Mouse (Mus musculus) layer of hippocampus, postnatal 36 days (tissue): ENCODE measurements around the gene Dpep2nb. TPM values are rescaled to one million over a fixed set of nuclear protein-coding genes. Genes with fewer than 3 reads are reported as not detected.
"Not testable (repeated sequence)": the region's sequence is repeated elsewhere in the genome, so short reads cannot be mapped to it uniquely, and the experiment has no call there.

Experiments
- DNase-seq, 2 experiments: peaks; one replicate each; pipeline ENCODE4 v3.0.0; 2022
- total RNA-seq, 2 experiments: library from RNA; stranded (reverse); gene quantifications; 2 replicates each; pipeline ENCODE4 v1.2.3; 2021

The Dpep2nb gene
- total RNA-seq, 2 experiments from 2014 or later: 0.32 TPM; not detected in 1

DNA sequence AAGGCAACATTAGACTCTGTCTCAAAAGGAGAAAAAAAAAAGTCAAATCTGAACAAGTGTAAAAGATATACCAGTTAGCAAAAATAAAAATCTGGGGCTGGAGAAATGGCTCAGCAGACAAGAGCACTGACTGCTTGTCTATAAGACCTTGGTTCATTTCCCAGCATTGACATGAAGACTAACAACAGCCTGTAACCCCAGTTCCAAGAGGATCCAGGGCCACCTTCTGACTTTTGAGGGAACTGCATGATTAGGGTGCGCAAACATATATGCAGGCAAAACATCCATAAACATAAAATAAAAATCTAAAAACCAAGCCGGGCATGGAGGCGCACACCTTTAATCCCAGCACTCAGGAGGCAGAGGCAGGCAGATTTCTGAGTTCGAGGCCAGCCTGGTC lies 638 bp upstream of the Dpep2nb start:
- no peak for DNase-seq

GRCm38 (mm10) chr8:106004538-106005207 lies 1.1 kb downstream of the Dpep2nb start:
- DNase-seq: no peak

GRCm38 (mm10) chr8:106001908-106002307 lies 3.9 kb downstream of the Dpep2nb start:
- DNase-seq: no peak

DNA sequence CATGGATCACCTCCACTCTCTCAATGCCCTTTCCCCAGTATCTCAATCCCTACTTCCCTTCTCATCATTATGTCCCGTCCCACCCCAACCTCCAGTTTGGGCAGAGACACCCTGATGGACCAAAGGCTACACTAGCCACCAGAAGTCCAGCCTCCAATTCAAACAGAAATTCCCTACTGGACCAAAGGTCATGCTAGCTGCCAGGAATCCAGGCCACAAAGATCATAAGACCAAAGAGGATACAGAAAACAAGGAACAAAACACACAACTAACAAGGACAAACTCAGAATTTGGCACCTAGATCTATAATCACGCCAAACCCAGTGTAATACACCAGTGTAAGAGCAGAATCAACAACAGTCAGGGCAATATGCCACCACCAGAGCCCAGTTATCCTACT lies 6.8 kb downstream of the Dpep2nb start:
- no peak for DNase-seq

- no peak for DNase-seq
These were observed 9.4 kb downstream of the Dpep2nb start for GRCm38 (mm10) chr8:105996359-105996758.

DNA sequence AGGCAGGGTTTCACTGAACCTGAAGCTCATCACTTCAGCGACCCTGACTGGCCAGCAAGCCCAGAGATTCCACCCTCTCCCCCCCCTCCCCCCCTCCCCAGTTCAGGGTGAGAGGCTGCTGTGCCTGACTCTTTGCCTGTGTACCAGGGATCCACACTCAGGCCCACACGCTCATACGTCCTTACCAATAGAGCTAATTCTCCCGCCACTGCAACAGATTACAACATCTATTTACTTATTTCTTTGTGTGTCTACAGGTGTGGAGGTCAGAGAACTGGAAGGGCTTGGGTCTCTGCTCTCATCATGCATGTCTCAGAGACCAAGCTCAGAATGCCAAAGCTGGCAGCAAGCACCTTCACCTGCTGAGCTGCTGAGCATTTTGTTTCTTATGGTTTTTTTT lies 12.5 kb downstream of the Dpep2nb start:
- DNase-seq: no peak

DNA sequence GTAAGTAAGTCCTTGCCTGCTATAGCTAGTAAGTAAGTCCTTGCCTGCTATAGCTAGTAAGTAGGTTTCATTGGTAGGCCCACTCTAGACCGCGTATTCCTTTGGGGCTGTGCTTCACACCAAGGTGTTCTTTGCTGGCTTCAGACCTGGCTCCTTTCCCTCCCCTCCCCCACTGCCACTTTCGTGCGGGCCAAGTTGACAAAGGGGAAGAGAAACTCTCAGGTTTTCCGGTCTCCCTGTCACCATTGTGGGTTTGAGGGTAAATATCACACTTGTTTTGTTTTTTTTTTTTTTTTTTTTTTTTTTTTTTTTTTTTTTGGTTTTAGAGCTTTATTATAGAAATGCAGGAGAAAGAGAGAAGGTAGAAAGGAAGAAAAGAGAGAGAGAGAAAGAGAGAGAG lies 13.3 kb downstream of the Dpep2nb start:
- DNase-seq: no peak

- no peak for DNase-seq
These were observed 14.2 kb downstream of the Dpep2nb start for GRCm38 (mm10) chr8:105991546-105991945.

- DNase-seq: peak; percentile 54 to 69
These were observed 14.9 kb downstream of the Dpep2nb start, which contains the start of gene Dus2 for GRCm38 (mm10) chr8:105990856-105991387. TSS of gene Dus2 (plus strand) at chr8:105991337.

DNA sequence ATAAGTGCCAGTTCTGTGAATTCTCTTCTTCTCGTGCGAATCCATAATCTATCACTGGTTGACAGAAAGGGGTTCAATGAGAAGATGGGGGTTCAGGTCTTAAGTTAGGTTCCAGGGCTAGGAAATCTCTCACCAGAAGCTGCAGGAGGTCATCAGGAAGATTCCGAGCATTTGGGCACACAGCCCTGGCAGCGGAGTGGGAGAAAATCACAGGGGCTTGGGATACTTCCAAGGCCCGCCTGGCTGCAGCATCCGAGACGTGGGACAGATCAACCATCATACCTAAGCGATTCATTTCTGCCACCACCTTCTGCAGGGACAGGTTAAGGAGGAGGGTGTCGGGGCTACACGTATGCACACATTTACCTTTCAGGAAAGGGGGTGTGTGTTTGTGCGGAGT lies 17.2 kb downstream of the Dpep2nb start:
- DNase-seq: no peak

DNA sequence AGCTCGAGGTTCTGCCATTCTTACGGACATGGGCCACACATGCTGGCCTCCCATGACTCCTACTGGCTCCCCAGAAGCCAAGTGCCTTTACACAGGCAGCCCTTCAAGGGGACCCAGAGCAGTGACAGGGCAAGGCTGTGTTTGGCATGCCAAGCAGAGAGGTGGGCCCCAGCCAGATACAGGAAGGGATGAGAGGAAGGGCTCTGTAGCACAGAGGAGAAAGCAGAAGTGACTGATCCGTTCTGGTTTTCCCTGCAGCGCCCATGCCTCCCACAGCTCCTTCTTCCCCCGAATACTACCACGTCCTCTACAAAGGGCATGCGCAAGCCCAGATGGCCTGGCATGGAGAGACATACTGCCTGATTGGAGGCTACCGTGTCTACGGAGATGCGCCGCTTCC lies 22.4 kb downstream of the Dpep2nb start:
- DNase-seq: not testable (repeated sequence)

GRCm38 (mm10) chr8:105981146-105981545 lies 24.6 kb downstream of the Dpep2nb start:
- no peak for DNase-seq

- DNase-seq: no peak
These were observed 26.4 kb downstream of the Dpep2nb start, which contains the start of gene Dpep3 for GRCm38 (mm10) chr8:105979325-105979724. TSS of gene Dpep3 (minus strand) at chr8:105979429.

DNA sequence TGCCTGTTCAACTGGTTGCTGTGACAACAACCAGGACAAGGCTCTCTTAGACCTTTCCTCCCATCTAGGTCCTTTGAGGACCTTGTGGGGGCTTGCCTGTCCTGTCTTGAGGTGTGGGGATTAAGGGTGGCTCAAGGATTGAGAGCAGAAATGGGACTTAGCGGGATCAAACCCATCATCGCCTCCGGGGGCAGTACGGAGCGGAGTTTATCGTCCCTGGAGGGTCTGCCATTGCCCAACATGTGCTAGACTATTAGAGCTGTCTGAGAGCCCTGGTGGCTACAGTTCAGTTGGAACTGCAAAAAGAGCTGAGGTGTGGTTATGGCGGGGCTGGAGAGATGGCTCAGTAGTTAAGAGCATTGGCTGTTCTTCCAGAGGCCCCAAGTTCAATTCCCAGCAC lies 30.4 kb downstream of the Dpep2nb start:
- no peak for DNase-seq

- DNase-seq: no peak
These were observed 34.6 kb downstream of the Dpep2nb start for GRCm38 (mm10) chr8:105971019-105971720.

DNA sequence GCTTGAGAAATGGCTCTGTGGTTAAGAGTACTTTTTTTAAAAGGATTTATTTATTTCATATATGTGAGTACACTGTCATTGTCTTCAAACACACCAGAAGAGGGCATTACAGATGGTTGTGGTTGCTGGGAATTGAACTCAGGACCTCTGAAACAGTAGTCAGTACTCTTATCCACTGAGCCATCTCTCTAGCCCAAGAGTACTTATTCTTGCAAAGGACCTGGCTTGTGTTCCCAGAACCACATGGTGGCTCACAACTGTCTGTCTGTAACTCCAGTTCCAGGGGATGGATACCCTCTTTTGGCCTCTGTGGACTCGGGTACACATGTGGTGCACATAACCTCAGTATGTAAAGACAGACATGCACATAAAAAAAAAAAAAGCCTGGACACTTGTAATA lies 36.4 kb downstream of the Dpep2nb start:
- DNase-seq: no peak

DNA sequence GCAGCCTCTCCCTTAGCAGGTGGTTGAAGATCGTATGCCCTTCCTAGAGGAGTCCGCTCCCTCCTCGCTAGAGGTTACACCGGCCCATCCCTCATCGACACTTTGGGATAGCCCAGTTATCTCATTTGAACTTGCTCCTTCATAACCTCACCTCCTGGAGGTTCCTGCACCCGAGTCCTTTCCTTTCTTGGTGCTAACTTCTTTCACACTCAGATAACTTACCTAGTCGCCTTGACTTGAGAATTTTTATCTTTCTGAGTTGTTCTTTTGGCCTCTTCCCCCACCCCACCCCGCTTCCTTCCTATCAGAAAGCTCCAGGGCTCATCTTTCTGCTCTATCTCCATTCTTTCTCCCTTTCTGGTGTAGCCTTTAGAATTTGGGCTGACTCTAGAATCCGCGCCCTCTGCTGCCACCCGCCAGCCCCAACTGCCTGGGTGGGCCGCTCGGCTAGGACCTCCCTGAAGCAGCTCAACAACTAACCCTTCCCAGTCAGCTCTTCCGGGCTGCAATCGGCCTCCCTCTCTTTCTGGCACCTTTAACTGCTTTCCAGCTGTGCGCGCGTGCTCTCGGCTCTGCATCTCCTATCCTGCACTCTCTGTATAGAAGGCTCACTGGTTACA lies 39.0 kb downstream of the Dpep2nb start:
- no peak for DNase-seq

DNA sequence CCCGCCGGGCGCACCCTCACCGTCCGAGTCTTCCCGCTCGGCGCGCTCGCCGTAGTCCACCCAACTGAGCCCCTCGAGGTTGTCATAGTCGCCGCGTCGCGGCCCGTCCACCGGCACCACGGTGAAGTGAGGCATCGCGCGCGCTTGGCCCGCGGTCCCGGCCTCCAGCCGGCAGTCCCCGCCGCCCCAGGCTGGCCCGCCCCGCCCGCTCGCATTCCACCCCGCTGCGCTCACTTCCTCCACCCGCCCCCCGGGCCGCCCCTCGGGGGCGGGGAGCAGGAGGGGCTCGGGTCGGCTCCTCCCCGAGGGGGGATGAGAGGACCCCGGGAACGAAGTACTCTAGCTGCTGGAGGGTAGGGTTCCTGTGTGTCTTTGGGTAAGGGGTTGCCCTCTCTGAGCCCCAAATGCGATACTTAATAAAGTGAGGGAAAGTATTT lies 39.9 kb downstream of the Dpep2nb start, which contains the start of gene Slc12a4:
TSS of gene Slc12a4 (minus strand) at position 193 of the 437 bp plus-strand sequence.
- DNase-seq: peak; percentile 40 to 42

- DNase-seq: peak in 1 of 2 experiments; percentile 24
These were observed 40.4 kb downstream of the Dpep2nb start for GRCm38 (mm10) chr8:105965266-105965904.

- DNase-seq: no peak
These were observed 41.1 kb downstream of the Dpep2nb start for GRCm38 (mm10) chr8:105964506-105965265.

GRCm38 (mm10) chr8:105961536-105961935 lies 44.2 kb downstream of the Dpep2nb start:
- DNase-seq: no peak

DNA sequence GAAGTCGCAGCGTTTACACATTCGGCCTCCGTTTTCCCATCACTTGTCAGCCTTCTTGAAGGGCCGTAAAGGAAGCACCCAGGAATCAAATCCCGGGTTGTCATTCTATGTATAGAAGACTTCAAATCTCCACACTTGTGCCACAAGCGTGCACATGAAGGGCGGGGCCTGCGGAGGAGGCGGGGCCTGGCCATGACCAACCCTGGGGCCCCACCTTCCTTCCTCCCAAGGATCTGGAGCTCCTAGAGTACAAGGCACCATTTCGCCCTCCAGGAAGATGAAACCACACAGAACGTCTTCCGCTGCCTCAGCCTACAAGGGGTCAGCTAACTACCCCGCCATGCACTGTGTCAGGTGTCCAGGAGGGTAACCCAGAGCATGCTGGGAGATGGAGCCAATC lies 44.7 kb downstream of the Dpep2nb start:
- no peak for DNase-seq
